Mouse (Mus musculus) liver, postnatal 0 days (tissue): ENCODE results near the gene Efcab7. TPM values are rescaled to one million over a fixed set of nuclear protein-coding genes. Genes with fewer than 3 reads are reported as not detected.

Source experiments
- ATAC-seq: fragments of 200-750 bp; cut with Nextera tagmentation; 2 replicates; pipeline ENCODE4 v1.8.0; 2017; ENCODE audit warnings: mild to moderate bottlenecking, moderate library complexity
- DNase-seq: peaks from one replicate; pipeline ENCODE4 v3.0.0-alpha.2; 2016
- H3K27ac ChIP-seq: fragments of 300-500 bp; sonication (generic); 2 replicates; pipeline ENCODE4 v1.5.1; 2014; ENCODE audit warnings: antibody characterized with exemption, moderate library complexity, mild to moderate bottlenecking, low read depth
- H3K27me3 ChIP-seq: fragments of 300-500 bp; sonication (generic); 2 replicates; pipeline ENCODE4 v1.6.1; 2014; ENCODE audit warnings: low read length, control low read depth, mixed read lengths; ENCODE audit not compliant: insufficient read depth
- H3K36me3 ChIP-seq: fragments of 300-500 bp; sonication (generic); replicated peaks from 2 replicates; pipeline ENCODE4 v1.6.1; 2014; ENCODE audit warnings: mild to moderate bottlenecking, control low read depth, low read length, moderate library complexity, mixed read lengths; ENCODE audit not compliant: insufficient read depth
- H3K4me1 ChIP-seq: fragments of 300-500 bp; sonication (generic); 2 replicates; pipeline ENCODE4 v1.6.1; 2014; ENCODE audit warnings: antibody characterized with exemption, mild to moderate bottlenecking, control low read depth; ENCODE audit not compliant: insufficient read depth
- H3K4me2 ChIP-seq: fragments of 300-500 bp; sonication (generic); 2 replicates; pipeline ENCODE4 v1.6.1; 2014; ENCODE audit warnings: low read depth, mild to moderate bottlenecking, low read length, moderate library complexity, mixed read lengths
- H3K4me3 ChIP-seq: fragments of 300-500 bp; sonication (generic); 2 replicates; pipeline ENCODE4 v1.5.1; 2014; ENCODE audit warnings: low read depth, low read length
- H3K9ac ChIP-seq: fragments of 300-500 bp; sonication (generic); replicated peaks from 2 replicates; pipeline ENCODE4 v1.6.1; 2014; ENCODE audit warnings: mild to moderate bottlenecking, moderate library complexity
- H3K9me3 ChIP-seq: fragments of 300-500 bp; sonication (generic); 2 replicates; pipeline ENCODE4 v1.6.1; 2016; ENCODE audit warnings: mild to moderate bottlenecking, control low read depth, low read length, mixed read lengths
- CTCF ChIP-seq: sonication (generic); IDR thresholded peaks from 2 replicates; pipeline ENCODE4 v1.5.1; 2016; ENCODE audit warnings: antibody characterized with exemption, low read depth
- EP300 ChIP-seq: IDR thresholded peaks from 2 replicates; pipeline ENCODE4 v1.6.1; 2016; ENCODE audit warnings: antibody characterized with exemption, low read depth, mild to moderate bottlenecking
- WGBS: fragments of 180-500 bp; shearing (Covaris S2); extraction: QIAGEN DNeasy Blood & Tissue Kit; methylation state at CpG from one replicate; pipeline ENCODE4 v1.1.7; 2014; ENCODE audit not compliant: insufficient replicate concordance; 5-methylcytosine and 5-hydroxymethylcytosine counted together
- polyA plus RNA-seq: library from polyadenylated mRNA; unstranded; fragments of >200 nt; fragmentation: Nextera tagmentation; extraction: Ambion mirVana; gene quantifications from 2 replicates; pipeline ENCODE4 v1.2.1, GENCODE M21; 2015

Gene Efcab7
- 2.6 and 3.0 TPM in 2 replicates for polyA plus RNA-seq

DNA sequence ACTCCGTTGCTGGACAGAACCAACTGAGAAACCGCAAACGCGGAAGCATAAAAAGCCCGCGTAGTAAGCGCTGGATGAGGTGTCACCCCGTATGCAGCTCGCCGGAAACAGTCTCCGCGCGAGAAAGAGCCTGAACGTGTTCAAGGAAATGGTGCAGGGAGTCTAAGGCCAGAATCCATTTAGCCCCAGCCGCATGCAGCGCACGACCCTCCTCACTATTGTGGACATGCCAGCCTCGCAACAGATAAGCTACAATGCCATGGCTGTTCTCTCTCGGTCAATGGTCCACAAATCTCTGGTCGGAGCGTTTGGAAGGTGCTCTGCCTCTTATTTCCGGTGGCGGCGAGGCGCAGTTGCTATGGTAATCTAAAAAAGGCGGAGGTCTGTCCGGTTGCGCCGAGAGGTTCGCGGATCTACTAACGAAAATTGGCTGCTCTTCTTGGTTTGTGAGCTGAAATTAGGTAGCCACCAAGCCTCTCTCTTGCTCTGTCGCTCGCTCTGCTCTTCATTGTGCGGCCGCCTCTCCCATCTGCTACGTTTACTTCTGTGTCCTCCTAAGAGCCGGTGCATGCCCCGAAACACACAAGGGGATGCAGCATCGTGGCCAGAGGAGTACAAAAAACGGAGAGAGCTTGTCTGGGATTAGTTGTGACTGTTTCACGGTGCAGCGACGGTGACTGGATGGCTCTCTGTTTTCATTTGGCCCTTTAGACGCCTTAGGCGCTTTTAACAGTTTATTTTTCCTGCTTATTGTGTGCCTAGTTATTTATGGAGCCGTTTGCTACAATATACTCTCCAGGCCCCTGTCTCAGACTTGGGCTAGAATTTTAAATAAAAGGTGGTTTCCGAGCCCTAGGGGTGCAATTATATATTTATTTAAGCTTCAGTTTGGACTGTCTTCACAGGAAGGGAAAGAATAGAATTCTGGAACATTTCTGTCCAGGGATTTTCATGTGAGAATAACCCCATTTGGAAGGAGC lies at the start of gene Efcab7:
Efcab7 (plus strand) TSS at position 105 of the 980 bp plus-strand sequence.
- H3K4me2 ChIP-seq = peak within 1 kb of the TSS; percentile 84
- H3K36me3 ChIP-seq = no peaks in the 10 kb centered on the region
- H3K9me3 ChIP-seq = no peaks in the 10 kb centered on the region
- peak within 1 kb of the TSS; percentile 75 for H3K4me3 ChIP-seq
- peak within 1 kb of the TSS; percentile 68 for H3K9ac ChIP-seq
- ATAC-seq = peak; percentile 95
- peak within 1 kb of the TSS; percentile 30; the same call in 1 of the 2 replicates for H3K27ac ChIP-seq
- H3K27me3 ChIP-seq = no peaks in the 10 kb centered on the region
- TF ChIP-seq CTCF = no peak
- peak; percentile 56 for TF ChIP-seq EP300
- under 1% methylated on average over 48 of the region's 48 CpGs for WGBS
- DNase-seq = peak; percentile 87
- H3K4me1 ChIP-seq = 0 out of 2 replicates have a peak, but pooled peaks cover 5% of the 10 kb centered on the region

GRCm38 (mm10) chr4:99792365-99792764 lies 36.6 kb upstream of the Efcab7 start:
- no peaks in the 10 kb centered on the region for H3K9me3 ChIP-seq
- H3K9ac ChIP-seq = no peak overlapping the region
- H3K27me3 ChIP-seq = no peaks in the 10 kb centered on the region
- TF ChIP-seq CTCF (no peak), EP300 (no peak)
- H3K4me2 ChIP-seq = no peak overlapping the region
- H3K27ac ChIP-seq = no peak overlapping the region
- ATAC-seq (no peak), DNase-seq (no peak)
- no peak overlapping the region for H3K4me3 ChIP-seq
- no peaks in the 10 kb centered on the region for H3K36me3 ChIP-seq
- WGBS = 61% methylated on average over 6 of the region's 6 CpGs
- no peaks in the 10 kb centered on the region for H3K4me1 ChIP-seq

DNA sequence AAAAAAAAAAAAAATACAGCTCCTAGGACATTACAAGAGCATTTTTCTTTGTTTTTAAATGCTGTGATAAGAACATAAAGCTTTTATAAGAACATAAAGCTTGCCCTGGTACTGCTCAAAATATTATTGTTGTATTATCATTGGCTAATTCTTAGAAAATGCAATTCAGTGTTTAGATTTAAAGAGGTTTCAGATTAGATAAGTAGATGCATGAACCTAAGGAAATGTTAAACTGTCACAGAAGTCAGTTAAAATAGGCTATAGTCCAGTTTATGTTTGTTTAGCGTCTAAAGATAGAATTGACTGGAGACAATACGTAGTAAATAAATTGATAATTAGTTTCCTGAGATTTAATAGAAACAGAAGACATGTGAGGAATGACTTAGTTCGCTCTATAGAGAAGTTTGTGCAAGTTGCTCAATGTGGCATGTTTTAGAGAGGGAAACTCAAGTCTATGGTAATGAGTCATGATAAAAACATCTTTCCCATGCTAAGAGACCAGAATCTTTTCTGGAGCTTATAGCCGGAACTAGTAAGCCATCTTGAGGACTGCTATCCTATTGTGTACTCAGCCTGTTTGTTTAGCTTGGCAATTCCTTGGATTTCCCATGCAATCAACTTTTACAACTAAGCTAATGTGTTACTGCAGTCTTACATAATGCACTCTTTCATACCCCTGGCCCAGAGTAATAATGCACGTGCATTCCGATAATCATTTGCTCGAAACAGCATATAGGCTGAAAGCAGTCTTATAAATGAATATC lies 12.1 kb upstream of the Efcab7 start:
- no peak overlapping the region for H3K4me2 ChIP-seq
- no peak overlapping the region for H3K9ac ChIP-seq
- H3K36me3 ChIP-seq = no peaks in the 10 kb centered on the region
- DNase-seq (no peak), ATAC-seq (no peak)
- no peak overlapping the region for H3K27ac ChIP-seq
- TF ChIP-seq CTCF (no peak), EP300 (no peak)
- WGBS = 86% methylated on average over 7 of the region's 7 CpGs
- no peaks in the 10 kb centered on the region for H3K4me1 ChIP-seq
- H3K27me3 ChIP-seq = no peaks in the 10 kb centered on the region
- H3K9me3 ChIP-seq = no peaks in the 10 kb centered on the region
- H3K4me3 ChIP-seq = no peak overlapping the region

- 0 out of 2 replicates have a peak, but pooled peaks cover 5% of the 10 kb centered on the region for H3K4me1 ChIP-seq
- H3K9me3 ChIP-seq = no peaks in the 10 kb centered on the region
- no peaks in the 10 kb centered on the region for H3K36me3 ChIP-seq
- TF ChIP-seq EP300 = no peak
- no peak for TF ChIP-seq CTCF
- H3K4me3 ChIP-seq = peak overlapping the region; percentile 75
- no peaks in the 10 kb centered on the region for H3K27me3 ChIP-seq
- DNase-seq = no peak
- H3K9ac ChIP-seq = peak overlapping the region; percentile 68
- no peak for ATAC-seq
- 44% methylated on average over 4 of the region's 4 CpGs for WGBS
- no peak overlapping the region for H3K27ac ChIP-seq
- peak overlapping the region; percentile 84 for H3K4me2 ChIP-seq
Observed at GRCm38 (mm10) chr4:99828337-99828736, 661 bp upstream of the Efcab7 start.

DNA sequence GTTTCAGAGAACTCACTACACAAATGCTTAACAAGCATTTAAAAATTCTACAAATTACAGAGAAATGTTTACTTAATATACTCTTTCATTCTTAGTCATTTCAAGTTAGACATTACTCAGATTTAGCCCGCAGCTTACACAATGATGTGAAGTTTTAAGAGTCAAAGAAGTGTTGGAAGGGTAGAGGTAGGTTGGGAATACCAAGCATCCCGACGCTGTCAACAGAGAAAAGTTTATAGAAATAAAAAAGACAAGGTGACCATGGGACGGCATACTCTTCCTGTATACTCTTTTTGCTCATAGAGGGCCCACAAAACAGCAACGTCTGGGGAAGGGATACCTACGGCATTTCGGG lies 282 bp upstream of the Efcab7 start:
- Histone ChIP-seq H3K4me1 (0 out of 2 replicates have a peak, but pooled peaks cover 5% of the 10 kb centered on the region), H3K9ac (peak overlapping the region; percentile 68), H3K9me3 (no peaks in the 10 kb centered on the region), H3K4me2 (peak overlapping the region; percentile 84), H3K4me3 (peak overlapping the region; percentile 75), H3K27me3 (no peaks in the 10 kb centered on the region), H3K36me3 (no peaks in the 10 kb centered on the region), H3K27ac (0 out of 2 replicates have a peak overlapping the region, but pooled peaks have one; percentile 30)
- ATAC-seq (peak; percentile 39), DNase-seq (no peak)
- TF ChIP-seq EP300 = no peak
- TF ChIP-seq CTCF = no peak
- 0% methylated on average over 7 of the region's 7 CpGs for WGBS

GRCm38 (mm10) chr4:99881882-99882281 lies 52.9 kb downstream of the Efcab7 start:
- Histone ChIP-seq H3K27me3 (no peaks in the 10 kb centered on the region), H3K9me3 (no peaks in the 10 kb centered on the region), H3K36me3 (no peaks in the 10 kb centered on the region), H3K9ac (no peak overlapping the region), H3K4me1 (no peaks in the 10 kb centered on the region), H3K4me3 (no peak overlapping the region), H3K27ac (no peak overlapping the region), H3K4me2 (no peak overlapping the region)
- ATAC-seq (no peak), DNase-seq (no peak)
- TF ChIP-seq EP300 (no peak), CTCF (peak; percentile 54)
